Mouse (Mus musculus) gastrocnemius, adult 2 months (tissue): ENCODE measurements at regions not wholly inside any gene's neighbourhood (a gene's known extent, or its start where the extent isn't known, plus 50 kb on each side); places are given as distances from the start of the nearest gene placed in this dataset.
"Not testable (repeated sequence)": the region's sequence is repeated elsewhere in the genome, so short reads cannot be mapped to it uniquely, and the experiment has no call there.

Source experiments
- DNase-seq: peaks from one replicate; pipeline ENCODE4 v3.0.0; 2022
- H3K27ac ChIP-seq: fragments of 200-600 bp; 2 replicates; pipeline ENCODE4 v1.8.1; 2022; ENCODE audit warnings: mild to moderate bottlenecking
- H3K4me3 ChIP-seq: fragments of 200-600 bp; 2 replicates; pipeline ENCODE4 v1.8.1; 2022; ENCODE audit warnings: mild to moderate bottlenecking, moderate library complexity
- CTCF ChIP-seq: fragments of 200-600 bp; IDR thresholded peaks from 2 replicates; pipeline ENCODE4 v1.8.1; 2022; ENCODE audit warnings: antibody characterized with exemption, mild to moderate bottlenecking, moderate library complexity
- intact Hi-C: fragments of 180-260 bp; cut with DNase I; formaldehyde crosslinking; loops from one replicate; pipeline ENCODE4 v1.15.1; 2025

GRCm38 (mm10) chr2:3864872-3865271 is 152.6 kb upstream of the Frmd4a start:
- Histone ChIP-seq H3K4me3 (no peak overlapping the region), H3K27ac (no peak overlapping the region)
- DNase-seq, result no peak
- TF ChIP-seq CTCF, result no peak
- intact Hi-C loops, result no loop called here

- H3K4me3 ChIP-seq, H3K27ac ChIP-seq, intact Hi-C loops, DNase-seq: not testable (repeated sequence)
These were observed 150.8 kb upstream of the Frmd4a start for GRCm38 (mm10) chr2:3866736-3867135.

GRCm38 (mm10) chr2:3869701-3870100 is 147.8 kb upstream of the Frmd4a start:
- no peak for TF ChIP-seq CTCF
- Histone ChIP-seq H3K4me3 (no peak overlapping the region), H3K27ac (no peak overlapping the region)
- DNase-seq, result no peak
- intact Hi-C loops, result no loop called here

GRCm38 (mm10) chr2:3871748-3872147 is 145.8 kb upstream of the Frmd4a start:
- intact Hi-C loops, result no loop called here
- Histone ChIP-seq H3K27ac (no peak overlapping the region), H3K4me3 (no peak overlapping the region)
- no peak for TF ChIP-seq CTCF
- DNase-seq, result no peak

GRCm38 (mm10) chr2:3887000-3887399 is 130.5 kb upstream of the Frmd4a start:
- DNase-seq, result no peak
- Histone ChIP-seq H3K4me3 (no peak overlapping the region), H3K27ac (no peak overlapping the region)
- intact Hi-C loops, result no loop called here
- TF ChIP-seq CTCF, result no peak

- TF ChIP-seq CTCF, result no peak
- no peak for DNase-seq
- intact Hi-C loops, result no loop called here
- H3K27ac ChIP-seq, result no peak overlapping the region
- no peak overlapping the region for H3K4me3 ChIP-seq
These were observed 129.6 kb upstream of the Frmd4a start for GRCm38 (mm10) chr2:3887845-3888433.

GRCm38 (mm10) chr2:3889381-3889780 is 128.1 kb upstream of the Frmd4a start:
- Histone ChIP-seq H3K4me3 (no peak overlapping the region), H3K27ac (no peak overlapping the region)
- DNase-seq, result no peak
- intact Hi-C loops, result no loop called here
- TF ChIP-seq CTCF, result no peak

GRCm38 (mm10) chr2:3890462-3890861 is 127.1 kb upstream of the Frmd4a start:
- intact Hi-C loops, result no loop called here
- DNase-seq, result no peak
- TF ChIP-seq CTCF, result no peak
- Histone ChIP-seq H3K27ac (no peak overlapping the region), H3K4me3 (no peak overlapping the region)

GRCm38 (mm10) chr2:3907026-3907425 is 110.5 kb upstream of the Frmd4a start:
- intact Hi-C loops, result no loop called here
- Histone ChIP-seq H3K27ac (no peak overlapping the region), H3K4me3 (no peak overlapping the region)
- no peak for TF ChIP-seq CTCF
- DNase-seq, result no peak

GRCm38 (mm10) chr2:3908192-3908591 is 109.3 kb upstream of the Frmd4a start:
- intact Hi-C loops, result no loop called here

GRCm38 (mm10) chr2:3910086-3910891 is 107.2 kb upstream of the Frmd4a start:
- intact Hi-C loops, result no loop called here
- TF ChIP-seq CTCF, result no peak
- Histone ChIP-seq H3K27ac (no peak overlapping the region), H3K4me3 (no peak overlapping the region)
- no peak for DNase-seq

More at GRCm38 (mm10) chr2:3908192-3908591, 109.3 kb upstream of the Frmd4a start:
- H3K27ac ChIP-seq, result no peak overlapping the region
- no peak for TF ChIP-seq CTCF
- DNase-seq, result no peak
- H3K4me3 ChIP-seq, result no peak overlapping the region

GRCm38 (mm10) chr2:3915141-3915540 is 102.4 kb upstream of the Frmd4a start:
- TF ChIP-seq CTCF, result no peak
- no peak overlapping the region for H3K4me3 ChIP-seq
- intact Hi-C loops, result no loop called here
- no peak overlapping the region for H3K27ac ChIP-seq
- no peak for DNase-seq

- Histone ChIP-seq H3K4me3 (no peak overlapping the region), H3K27ac (no peak overlapping the region)
- no peak for DNase-seq
- no peak for TF ChIP-seq CTCF
- intact Hi-C loops, result no loop called here
These were observed 101.2 kb upstream of the Frmd4a start for GRCm38 (mm10) chr2:3916365-3916764.

GRCm38 (mm10) chr2:3918156-3918555 is 99.4 kb upstream of the Frmd4a start:
- Histone ChIP-seq H3K27ac (no peak overlapping the region), H3K4me3 (no peak overlapping the region)
- intact Hi-C loops, result no loop called here
- TF ChIP-seq CTCF, result no peak
- no peak for DNase-seq
